Mouse (Mus musculus): ENCODE data around the gene Hsd17b1. TPM values are rescaled to one million over a fixed set of nuclear protein-coding genes. Genes with fewer than 3 reads are reported as not detected.

Hsd17b1 gene
- total RNA-seq (2014; rRNA removed) (0.23 and 0.71 TPM in 2 replicates), polyA plus RNA-seq (2015; fragmentation: Nextera tagmentation; extraction: Ambion mirVana) (not detected in 2 replicates)

DNA sequence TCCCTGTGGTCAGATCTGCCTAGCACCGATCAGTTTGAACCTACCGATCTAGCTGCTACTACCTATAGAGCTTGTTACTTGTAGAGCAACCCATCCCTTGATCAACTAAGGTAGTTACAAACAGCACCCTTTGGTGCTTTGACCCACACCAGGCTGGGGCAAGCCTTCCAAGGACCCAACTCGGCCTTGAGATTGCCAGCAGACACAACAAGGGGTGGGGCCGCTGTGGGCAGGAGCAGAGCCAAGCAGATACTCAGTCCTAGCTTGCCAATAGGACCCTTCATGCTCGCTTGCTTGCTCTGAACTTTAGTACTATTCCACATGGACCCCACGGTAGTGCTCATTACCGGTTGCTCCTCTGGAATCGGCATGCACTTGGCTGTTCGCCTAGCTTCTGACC, at the start of gene Hsd17b1:
Hsd17b1 (plus strand) TSS at position 291 of the 400 bp plus-strand sequence.
- H3K4me1 ChIP-seq (ENCODE audit: insufficient read depth): peaks cover 2% of the 10 kb centered on the region
- no peak for DNase-seq
- H3K36me3 ChIP-seq (ENCODE audit: insufficient read depth): no peaks in the 10 kb centered on the region
- no peak within 1 kb of the TSS for H3K4me3 ChIP-seq (ENCODE audit: low read depth, low read length)
- no peak for ATAC-seq
- no peak for TF ChIP-seq CTCF (IDR thresholded peaks at IDR 0.05; ENCODE audit: low read depth)
- WGBS: 70% methylated on average over 9 of the region's 9 CpGs
- H3K4me2 ChIP-seq (ENCODE audit: low read depth): no peak within 1 kb of the TSS
- H3K27ac ChIP-seq (ENCODE audit: low read depth, low read length): no peak within 1 kb of the TSS
- H3K9me3 ChIP-seq (ENCODE audit: low read length): no peaks in the 10 kb centered on the region
- H3K9ac ChIP-seq: no peak within 1 kb of the TSS
- H3K27me3 ChIP-seq (ENCODE audit: insufficient read depth, low read length): peaks cover 40% of the 10 kb centered on the region

DNA sequence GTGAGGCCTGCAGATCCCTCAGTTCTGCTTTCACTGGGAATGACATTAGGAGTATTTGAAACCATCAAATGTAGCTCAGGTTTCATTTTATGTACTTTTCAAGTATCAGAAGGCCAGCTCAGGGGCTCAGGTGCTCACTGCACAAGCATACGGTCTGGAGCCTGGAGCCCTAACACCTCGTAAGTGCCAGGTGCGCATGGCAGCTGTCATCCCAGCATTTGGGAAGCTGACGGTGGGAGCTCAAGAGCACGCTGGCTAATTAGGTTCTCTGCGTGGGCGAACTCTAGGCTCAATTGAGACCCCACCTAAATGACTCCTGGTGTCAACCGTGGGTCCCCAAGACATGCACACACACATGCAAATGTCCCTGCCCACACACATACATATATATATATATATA, 48.9 kb upstream of the Hsd17b1 start:
- DNase-seq (no peak), ATAC-seq (no peak)
- Histone ChIP-seq H3K36me3 (ENCODE audit: insufficient read depth) (peaks cover 80% of the 10 kb centered on the region), H3K4me1 (ENCODE audit: insufficient read depth) (no peaks in the 10 kb centered on the region), H3K27me3 (ENCODE audit: insufficient read depth, low read length) (no peaks in the 10 kb centered on the region), H3K4me2 (ENCODE audit: low read depth) (no peak overlapping the region), H3K27ac (ENCODE audit: low read depth, low read length) (no peak overlapping the region), H3K4me3 (ENCODE audit: low read depth, low read length) (no peak overlapping the region), H3K9ac (no peak overlapping the region), H3K9me3 (ENCODE audit: low read length) (no peaks in the 10 kb centered on the region)
- 78% methylated on average over 8 of the region's 8 CpGs for WGBS
- no peak for TF ChIP-seq CTCF (IDR thresholded peaks at IDR 0.05; ENCODE audit: low read depth)

DNA sequence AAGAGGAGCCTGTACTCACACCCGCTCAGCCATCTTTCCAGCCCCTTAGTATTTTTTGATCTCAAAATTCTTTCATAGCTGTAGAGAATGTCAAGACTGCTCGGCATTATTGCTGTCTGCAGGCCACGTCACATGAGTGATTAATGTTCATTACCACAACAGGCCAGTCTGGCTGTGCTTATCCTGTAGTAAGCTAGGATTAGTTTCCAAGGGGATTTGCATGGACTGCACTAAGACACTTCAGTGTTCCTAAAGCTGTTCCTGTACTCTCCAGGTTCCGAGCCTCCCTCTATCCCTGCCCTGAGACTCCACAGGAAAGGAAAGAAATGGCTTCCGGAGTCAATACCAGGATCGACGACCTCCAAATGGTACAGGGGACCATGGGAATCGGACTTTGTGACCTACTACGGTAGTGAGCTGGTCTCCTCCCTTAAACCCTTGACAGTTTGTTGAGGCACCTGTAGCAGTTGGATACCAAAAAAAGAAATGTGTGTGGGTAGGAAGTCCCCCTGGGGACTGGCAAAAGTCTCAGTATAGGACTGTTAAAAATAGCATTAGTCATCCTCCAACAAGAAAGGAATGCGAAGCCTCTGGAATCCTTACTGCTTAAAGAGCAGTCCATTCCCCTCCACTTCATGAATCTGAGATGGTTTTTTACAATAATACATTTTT, 47.9 kb upstream of the Hsd17b1 start:
- ATAC-seq: no peak

DNA sequence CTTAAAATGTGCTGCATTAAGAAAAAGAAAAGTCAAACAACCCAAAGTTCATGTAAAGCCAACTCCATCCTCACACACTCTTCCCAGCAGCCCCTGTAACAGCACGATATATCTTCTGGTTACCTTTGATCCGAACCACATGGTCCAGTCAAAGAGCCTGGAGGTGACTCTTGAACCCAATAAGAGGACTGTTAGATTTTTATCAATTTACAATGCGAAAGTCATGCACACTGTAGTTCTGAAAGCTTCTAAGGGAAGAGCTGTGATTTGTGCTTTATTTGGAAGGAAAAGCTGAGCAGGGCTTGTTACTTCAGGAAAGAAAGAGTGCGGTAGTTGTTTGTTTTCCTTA, 47.4 kb upstream of the Hsd17b1 start:
- WGBS: 93% methylated on average over 4 of the region's 4 CpGs
- Histone ChIP-seq H3K4me2 (ENCODE audit: low read depth) (no peak overlapping the region), H3K9ac (no peak overlapping the region), H3K36me3 (ENCODE audit: insufficient read depth) (peaks cover 87% of the 10 kb centered on the region), H3K4me1 (ENCODE audit: insufficient read depth) (no peaks in the 10 kb centered on the region), H3K4me3 (ENCODE audit: low read depth, low read length) (no peak overlapping the region), H3K27me3 (ENCODE audit: insufficient read depth, low read length) (no peaks in the 10 kb centered on the region), H3K27ac (ENCODE audit: low read depth, low read length) (no peak overlapping the region), H3K9me3 (ENCODE audit: low read length) (no peaks in the 10 kb centered on the region)
- no peak for DNase-seq
- no peak for TF ChIP-seq CTCF (IDR thresholded peaks at IDR 0.05; ENCODE audit: low read depth)
- no peak for ATAC-seq

More for the DNA sequence above, 47.9 kb upstream of the Hsd17b1 start:
- Histone ChIP-seq H3K9ac (no peak overlapping the region), H3K9me3 (ENCODE audit: low read length) (no peaks in the 10 kb centered on the region), H3K27ac (ENCODE audit: low read depth, low read length) (no peak overlapping the region), H3K4me3 (ENCODE audit: low read depth, low read length) (no peak overlapping the region), H3K27me3 (ENCODE audit: insufficient read depth, low read length) (no peaks in the 10 kb centered on the region), H3K4me2 (ENCODE audit: low read depth) (no peak overlapping the region), H3K36me3 (ENCODE audit: insufficient read depth) (peaks cover 89% of the 10 kb centered on the region), H3K4me1 (ENCODE audit: insufficient read depth) (no peaks in the 10 kb centered on the region)
- DNase-seq: no peak
- TF ChIP-seq CTCF (IDR thresholded peaks at IDR 0.05; ENCODE audit: low read depth): no peak
- WGBS: 88% methylated on average over 10 of the region's 10 CpGs

DNA sequence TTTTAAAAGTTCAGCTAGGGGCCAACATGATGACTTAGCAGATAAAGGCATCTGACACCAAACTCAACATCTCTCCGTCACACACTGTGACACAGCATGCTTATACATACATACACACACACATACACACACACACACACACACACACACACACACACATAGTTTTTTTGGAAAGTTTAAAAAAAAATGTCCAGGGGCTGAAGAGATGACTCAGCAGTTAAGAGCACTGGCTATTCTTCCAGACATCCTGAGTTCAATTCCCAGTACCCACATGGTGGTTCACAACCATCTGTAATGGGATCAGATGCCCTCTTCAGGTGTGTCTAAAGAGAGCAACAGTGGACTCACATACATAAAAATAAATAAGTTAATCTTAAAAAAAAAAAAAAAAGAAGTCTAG, 46.7 kb upstream of the Hsd17b1 start:
- Histone ChIP-seq H3K36me3 (ENCODE audit: insufficient read depth) (peaks cover 86% of the 10 kb centered on the region), H3K4me1 (ENCODE audit: insufficient read depth) (no peaks in the 10 kb centered on the region), H3K4me3 (ENCODE audit: low read depth, low read length) (no peak overlapping the region), H3K4me2 (ENCODE audit: low read depth) (no peak overlapping the region), H3K27me3 (ENCODE audit: insufficient read depth, low read length) (no peaks in the 10 kb centered on the region), H3K27ac (ENCODE audit: low read depth, low read length) (no peak overlapping the region), H3K9ac (no peak overlapping the region), H3K9me3 (ENCODE audit: low read length) (no peaks in the 10 kb centered on the region)
- no peak for ATAC-seq
- DNase-seq: no peak
- TF ChIP-seq CTCF (IDR thresholded peaks at IDR 0.05; ENCODE audit: low read depth): no peak
- WGBS: 96% methylated on average over 1 of the region's 1 CpGs

DNA sequence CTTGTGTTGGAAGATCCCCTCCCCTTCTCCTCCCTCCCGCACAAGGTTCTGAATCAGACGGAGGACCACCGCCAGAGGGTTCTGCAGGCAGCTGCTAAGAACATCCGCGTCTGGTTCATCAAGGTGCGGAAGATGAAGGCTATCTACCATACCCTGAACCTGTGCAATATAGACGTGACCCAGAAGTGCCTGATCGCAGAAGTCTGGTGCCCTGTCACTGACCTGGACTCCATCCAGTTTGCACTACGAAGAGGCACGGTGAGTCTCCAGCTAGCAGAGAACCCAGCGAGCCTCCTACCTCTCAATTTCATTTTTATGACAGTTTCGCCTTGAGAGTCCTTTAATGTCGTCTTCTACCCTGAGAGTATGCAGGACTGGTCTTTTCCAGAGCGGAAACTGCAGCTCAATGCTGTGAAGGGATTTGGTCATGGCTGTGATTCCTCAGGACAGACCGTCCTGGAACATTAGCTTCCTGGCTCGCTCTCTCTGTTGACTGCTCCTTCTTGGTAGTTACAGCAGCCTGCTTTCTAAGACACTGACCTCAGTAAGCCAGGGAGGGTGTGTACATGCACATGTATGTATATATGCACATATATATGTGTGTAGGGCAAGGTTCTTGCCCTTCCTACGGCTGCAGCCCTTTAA, 44.2 kb upstream of the Hsd17b1 start:
- Histone ChIP-seq H3K36me3 (ENCODE audit: insufficient read depth) (peaks cover 87% of the 10 kb centered on the region), H3K4me1 (ENCODE audit: insufficient read depth) (no peaks in the 10 kb centered on the region), H3K9me3 (ENCODE audit: low read length) (no peaks in the 10 kb centered on the region), H3K27ac (ENCODE audit: low read depth, low read length) (no peak overlapping the region), H3K4me3 (ENCODE audit: low read depth, low read length) (no peak overlapping the region), H3K27me3 (ENCODE audit: insufficient read depth, low read length) (no peaks in the 10 kb centered on the region), H3K4me2 (ENCODE audit: low read depth) (no peak overlapping the region), H3K9ac (no peak overlapping the region)
- no peak for DNase-seq
- ATAC-seq: no peak
- 93% methylated on average over 17 of the region's 17 CpGs for WGBS
- TF ChIP-seq CTCF (IDR thresholded peaks at IDR 0.05; ENCODE audit: low read depth): no peak

DNA sequence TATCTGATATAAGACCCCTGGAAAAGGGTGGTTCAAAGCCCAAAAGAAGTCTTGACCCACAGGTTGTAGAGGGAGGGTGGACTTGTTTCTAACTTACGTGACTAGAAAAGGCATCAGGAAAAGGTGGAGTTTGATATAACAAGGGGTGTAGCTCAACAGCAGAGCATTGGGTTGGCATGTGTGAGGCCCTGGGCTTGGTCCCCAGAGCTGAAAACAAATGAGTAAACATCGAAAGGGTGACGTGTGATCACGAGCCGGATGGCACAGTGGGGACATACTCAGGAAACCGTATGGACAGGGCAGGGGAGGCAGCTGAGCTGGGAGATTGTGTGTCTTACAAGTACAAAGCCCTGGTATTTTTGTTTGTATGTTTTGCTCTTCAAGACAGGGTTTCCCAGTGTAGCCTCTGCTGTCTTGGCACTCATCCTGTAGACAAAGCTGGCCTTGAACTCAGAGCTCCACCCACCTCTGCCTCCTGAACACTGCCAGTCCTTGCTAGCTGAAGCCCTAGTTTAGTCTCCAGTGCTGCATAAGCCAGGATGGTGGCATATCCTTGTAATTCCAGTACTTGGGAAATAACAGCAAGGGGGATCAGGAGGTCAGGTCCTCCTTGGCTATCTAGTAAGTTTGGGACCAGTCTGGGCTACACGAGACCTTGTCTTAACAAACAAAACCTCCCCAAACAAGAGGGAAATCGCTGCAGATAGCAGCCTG, 43.4 kb upstream of the Hsd17b1 start:
- Histone ChIP-seq H3K9ac (no peak overlapping the region), H3K4me2 (ENCODE audit: low read depth) (no peak overlapping the region), H3K4me3 (ENCODE audit: low read depth, low read length) (no peak overlapping the region), H3K36me3 (ENCODE audit: insufficient read depth) (peaks cover 87% of the 10 kb centered on the region), H3K27ac (ENCODE audit: low read depth, low read length) (no peak overlapping the region), H3K9me3 (ENCODE audit: low read length) (no peaks in the 10 kb centered on the region), H3K27me3 (ENCODE audit: insufficient read depth, low read length) (no peaks in the 10 kb centered on the region), H3K4me1 (ENCODE audit: insufficient read depth) (no peaks in the 10 kb centered on the region)
- no peak for TF ChIP-seq CTCF (IDR thresholded peaks at IDR 0.05; ENCODE audit: low read depth)
- 89% methylated on average over 8 of the region's 8 CpGs for WGBS
- no peak for ATAC-seq
- DNase-seq: no peak

Measured in forebrain, postnatal 0 days (tissue).